In the genomic region with DNA sequence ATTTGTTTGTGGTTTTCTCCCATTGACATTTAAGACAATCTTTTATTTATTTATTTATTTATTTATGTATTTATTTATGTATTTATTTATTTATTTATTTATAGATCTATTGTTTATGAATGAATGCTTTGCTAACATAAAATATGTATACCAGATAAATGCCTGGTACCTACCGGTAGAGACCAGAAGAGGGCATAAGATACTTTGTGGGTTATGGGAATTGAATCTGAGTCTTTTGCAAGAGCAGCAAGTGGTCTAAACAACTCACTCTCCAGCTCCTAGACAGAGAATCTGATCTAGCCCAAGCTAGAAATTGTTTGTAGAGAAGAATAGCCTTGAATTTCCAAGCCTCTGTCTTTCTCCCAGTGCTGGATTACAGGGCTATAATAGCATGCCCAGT, we compare ENCODE assay signal across 21 mouse cellular contexts. TPM values are rescaled to one million over a fixed set of nuclear protein-coding genes. Genes with fewer than 3 reads are reported as not detected.
DNase-seq lines count a peak whose midpoint lies in the region; ATAC-seq and TF ChIP-seq lines count a peak whose summit lies in the region.
"Had no signal": no experiment of that assay in that cellular context is flagged by ENCODE, and none has a peak within 500 bp of the region (broad histone marks: within the 10 kb centered on the region; RNA-seq: fewer than 3 reads in every experiment).

No protein-coding gene starts in this region.

- H3K36me3 ChIP-seq in forebrain, embryonic 14.5 days (ENCODE audit: control insufficient read depth, insufficient read depth, low read length), result no peaks in the 10 kb centered on the region
- H3K36me3 ChIP-seq in forebrain, embryonic 11.5 days (ENCODE audit: control insufficient read depth, insufficient read depth, low read length), result no peaks in the 10 kb centered on the region
- no peaks in the 10 kb centered on the region for H3K36me3 ChIP-seq in lung, postnatal 0 days (ENCODE audit: insufficient read depth, low read length)
- H3K36me3 ChIP-seq in MEL (ENCODE audit: control insufficient read depth in 1 of 2, insufficient read depth in 2 of 2, low read length in 2 of 2), result no peaks in the 10 kb centered on the region
- no peaks in the 10 kb centered on the region for H3K36me3 ChIP-seq in midbrain, embryonic 13.5 days
- H3K36me3 ChIP-seq: heart, embryonic 10.5 days; limb, embryonic 13.5 days; lung, embryonic 15.5 days; neural tube, embryonic 13.5 days had no signal

- peak; percentile 7 for TF ChIP-seq RAD21 in MEL (IDR thresholded peaks at IDR 0.05; ENCODE audit: low read depth, low read length)

- no peak for TF ChIP-seq EP300 in lung, postnatal 0 days (IDR thresholded peaks at IDR 0.05)
- TF ChIP-seq EP300 in MEL (IDR thresholded peaks at IDR 0.05; ENCODE audit: low read depth in 1 of 2, low read length in 2 of 2), result no peak

- no peaks in the 10 kb centered on the region for H3K4me1 ChIP-seq in forebrain, embryonic 14.5 days (ENCODE audit: control insufficient read depth, insufficient read depth, low read length)
- no peaks in the 10 kb centered on the region for H3K4me1 ChIP-seq in forebrain, embryonic 11.5 days (replicated peaks; ENCODE audit: control insufficient read depth, insufficient read depth, low read length)
- H3K4me1 ChIP-seq in lung, postnatal 0 days (ENCODE audit: insufficient read depth, low read depth, low read length), result no peaks in the 10 kb centered on the region
- no peaks in the 10 kb centered on the region for H3K4me1 ChIP-seq in MEL (ENCODE audit: control insufficient read depth in 1 of 2, insufficient read depth in 2 of 2, low read length in 2 of 2)
- no peaks in the 10 kb centered on the region for H3K4me1 ChIP-seq in midbrain, embryonic 13.5 days (replicated peaks)
- H3K4me1 ChIP-seq: heart, embryonic 10.5 days; limb, embryonic 13.5 days; lung, embryonic 15.5 days; neural tube, embryonic 13.5 days had no signal

- 32% methylated on average over 1 of the region's 1 CpGs for WGBS in forebrain, embryonic 14.5 days
- 40% methylated on average over 1 of the region's 1 CpGs for WGBS in forebrain, embryonic 11.5 days
- WGBS in lung, postnatal 0 days, result 27% methylated on average over 1 of the region's 1 CpGs
- WGBS in midbrain, embryonic 13.5 days, result 41% methylated on average over 1 of the region's 1 CpGs

- H3K4me3 ChIP-seq in forebrain, embryonic 14.5 days (ENCODE audit: low read depth, low read length), result no peak overlapping the region
- no peak overlapping the region for H3K4me3 ChIP-seq in forebrain, embryonic 11.5 days (ENCODE audit: low read depth, low read length)
- H3K4me3 ChIP-seq in lung, postnatal 0 days (ENCODE audit: low read depth, low read length), result no peak overlapping the region
- H3K4me3 ChIP-seq in MEL (ENCODE audit: control insufficient read depth in 1 of 2, insufficient read depth in 1 of 2, low read depth in 2 of 2, low read length in 2 of 2), result no peak overlapping the region
- no peak overlapping the region for H3K4me3 ChIP-seq in midbrain, embryonic 13.5 days (replicated peaks)
- H3K4me3 ChIP-seq: heart, embryonic 10.5 days; limb, embryonic 13.5 days; lung, embryonic 15.5 days; neural tube, embryonic 13.5 days had no signal

- no peak for TF ChIP-seq POLR2A in MEL (IDR thresholded peaks at IDR 0.05; ENCODE audit: control insufficient read depth in 1 of 2, insufficient read depth in 1 of 2, low read depth in 1 of 2, low read length in 2 of 2, poor library complexity in 1 of 2)

- no peak for TF ChIP-seq CTCF in lung, postnatal 0 days (IDR thresholded peaks at IDR 0.05)
- TF ChIP-seq CTCF in MEL (IDR thresholded peaks at IDR 0.05 in 2 of 3, conservative IDR thresholded peaks at IDR 0.05 in 1 of 3; ENCODE audit: control insufficient read depth in 1 of 3, insufficient read depth in 1 of 3, low read depth in 2 of 3, low read length in 3 of 3, poor library complexity in 1 of 3, severe bottlenecking in 1 of 3), result peak in 2 of 3 experiments; percentile 5 to 32; a peak in 2 of 6 replicates

- H3K9ac ChIP-seq in forebrain, embryonic 14.5 days (ENCODE audit: low read length), result no peak overlapping the region
- H3K9ac ChIP-seq in forebrain, embryonic 11.5 days (ENCODE audit: low read length), result no peak overlapping the region
- no peak overlapping the region for H3K9ac ChIP-seq in lung, postnatal 0 days (replicated peaks; ENCODE audit: low read depth)
- no peak overlapping the region for H3K9ac ChIP-seq in MEL (ENCODE audit: control insufficient read depth, low read depth, low read length, poor library complexity, severe bottlenecking)
- H3K9ac ChIP-seq in midbrain, embryonic 13.5 days (replicated peaks), result no peak overlapping the region
- H3K9ac ChIP-seq: forebrain, postnatal 0 days; limb, embryonic 13.5 days; lung, embryonic 15.5 days; neural tube, embryonic 13.5 days had no signal

- ATAC-seq in forebrain, embryonic 14.5 days, result no peak
- ATAC-seq in forebrain, embryonic 11.5 days (replicated peaks; ENCODE audit: low FRiP score), result no peak
- no peak for ATAC-seq in lung, postnatal 0 days
- 0 out of 2 replicates have a peak, but pooled peaks have one; percentile 41 for ATAC-seq in megakaryocyte progenitor cell, adult 5-6 weeks (replicated peaks; ENCODE audit: poor library complexity)
- no peak for ATAC-seq in midbrain, embryonic 13.5 days
- ATAC-seq: forebrain, postnatal 0 days had no signal

- H3K9me3 ChIP-seq in forebrain, embryonic 14.5 days (replicated peaks; ENCODE audit: control insufficient read depth, low read length), result no peaks in the 10 kb centered on the region
- no peaks in the 10 kb centered on the region for H3K9me3 ChIP-seq in forebrain, embryonic 11.5 days (ENCODE audit: control insufficient read depth, low read length)
- no peaks in the 10 kb centered on the region for H3K9me3 ChIP-seq in lung, postnatal 0 days (ENCODE audit: low read length)
- H3K9me3 ChIP-seq in MEL (replicated peaks; ENCODE audit: insufficient read depth, low read length), result no peaks in the 10 kb centered on the region
- H3K9me3 ChIP-seq in midbrain, embryonic 13.5 days, result no peaks in the 10 kb centered on the region
- H3K9me3 ChIP-seq: heart, embryonic 10.5 days; limb, embryonic 13.5 days; lung, embryonic 15.5 days; neural tube, embryonic 13.5 days had no signal

- no peaks in the 10 kb centered on the region for H3K27me3 ChIP-seq in forebrain, embryonic 14.5 days (replicated peaks; ENCODE audit: control insufficient read depth, insufficient read depth, low read length)
- no peaks in the 10 kb centered on the region for H3K27me3 ChIP-seq in forebrain, embryonic 11.5 days (ENCODE audit: control insufficient read depth, insufficient read depth, low read length)
- H3K27me3 ChIP-seq in lung, postnatal 0 days (replicated peaks; ENCODE audit: insufficient read depth, low read length), result no peaks in the 10 kb centered on the region
- H3K27me3 ChIP-seq in MEL (ENCODE audit: control insufficient read depth in 1 of 2, insufficient read depth in 2 of 2, low read length in 2 of 2), result no peaks in the 10 kb centered on the region; a peak in 3 of 4 replicates
- H3K27me3 ChIP-seq in midbrain, embryonic 13.5 days, result no peaks in the 10 kb centered on the region
- H3K27me3 ChIP-seq: limb, embryonic 13.5 days; lung, embryonic 15.5 days; neural tube, embryonic 13.5 days had no signal

- no peaks in the 10 kb centered on the region for H3K79me2 ChIP-seq in MEL (ENCODE audit: control insufficient read depth, insufficient read depth, low read length, poor library complexity)

- no peak overlapping the region for H3K27ac ChIP-seq in forebrain, embryonic 14.5 days (ENCODE audit: low read depth, low read length)
- H3K27ac ChIP-seq in forebrain, embryonic 11.5 days (ENCODE audit: low read depth, low read length), result no peak overlapping the region
- no peak overlapping the region for H3K27ac ChIP-seq in lung, postnatal 0 days (ENCODE audit: low read length)
- H3K27ac ChIP-seq in MEL (ENCODE audit: control insufficient read depth, low read depth, low read length), result no peak overlapping the region
- no peak overlapping the region for H3K27ac ChIP-seq in midbrain, embryonic 13.5 days
- H3K27ac ChIP-seq: heart, embryonic 10.5 days; limb, embryonic 13.5 days; lung, embryonic 15.5 days; neural tube, embryonic 13.5 days had no signal

- DNase-seq in forebrain, embryonic 14.5 days (ENCODE audit: low spot score), result peak; percentile 15
- no peak for DNase-seq in forebrain, embryonic 11.5 days (ENCODE audit: low spot score)
- peak; percentile 27 for DNase-seq in lung, postnatal 0 days (ENCODE audit: low spot score)
- no peak for DNase-seq in lung, postnatal 14 days
- no peak for DNase-seq in MEL (ENCODE audit: low read depth, low spot score)
- no peak for DNase-seq in adrenal gland, adult 8-10 months
- DNase-seq: cerebellum, adult 11-12 months; forebrain, postnatal 0 days; gastrocnemius, postnatal 10 days; kidney, adult 11 months had no signal

- H3K4me2 ChIP-seq in forebrain, embryonic 14.5 days (ENCODE audit: low read length), result no peak overlapping the region
- no peak overlapping the region for H3K4me2 ChIP-seq in forebrain, embryonic 11.5 days (ENCODE audit: low read depth, low read length, severe bottlenecking)
- H3K4me2 ChIP-seq in lung, postnatal 0 days (replicated peaks; ENCODE audit: low read depth, low read length), result no peak overlapping the region
- H3K4me2 ChIP-seq in midbrain, embryonic 13.5 days (replicated peaks), result no peak overlapping the region
- H3K4me2 ChIP-seq: limb, embryonic 13.5 days; lung, embryonic 15.5 days; midbrain, embryonic 11.5 days; neural tube, embryonic 13.5 days had no signal

RNA-seq across cellular contexts. Expression of a gene that starts 2.8 kb away (rescaled TPM):
- not detected in 2 replicates for polyA plus RNA-seq in forebrain, embryonic 14.5 days (2014; fragmentation: Nextera tagmentation; extraction: Ambion mirVana)
- polyA plus RNA-seq in forebrain, embryonic 11.5 days (2014; fragmentation: Nextera tagmentation; extraction: Ambion mirVana), result not detected in 2 replicates
- polyA plus RNA-seq in lung, postnatal 0 days (2015; fragmentation: Nextera tagmentation; extraction: Ambion mirVana), result not detected in 2 replicates
- not detected in 2 replicates for total RNA-seq in MEL (2012; rRNA removed)
- polyA plus RNA-seq in MEL (2012; ENCODE audit: insufficient read depth in 1 of 2, insufficient read length in 2 of 2, low read depth in 1 of 2, low replicate concordance in 2 of 2, missing spikeins in 1 of 2), result not detected
- not detected in 2 replicates for total RNA-seq in megakaryocyte progenitor cell, adult 5-6 weeks (2015)
- not detected in 2 replicates for total RNA-seq in megakaryocyte progenitor cell, adult 5-6 weeks (2017)
- total RNA-seq in adrenal gland, adult 8-10 months (2022), result not detected
- not detected in 2 replicates for polyA plus RNA-seq in midbrain, embryonic 13.5 days (2015; fragmentation: Nextera tagmentation; extraction: Ambion mirVana)
- total RNA-seq: forebrain, postnatal 0 days; gastrocnemius, postnatal 10 days; hematopoietic stem cell, adult 5-6 weeks; left cerebral cortex, adult 18-20 months had no signal
- polyA plus RNA-seq: C2C12; heart, embryonic 10.5 days; limb, embryonic 13.5 days; midbrain, embryonic 11.5 days; neural tube, embryonic 13.5 days; spleen, adult 2 months had no signal

RNA-seq across cellular contexts. Expression of a gene that starts 10.8 kb away (rescaled TPM):
- not detected in 2 replicates for polyA plus RNA-seq in forebrain, embryonic 14.5 days (2014; fragmentation: Nextera tagmentation; extraction: Ambion mirVana)
- polyA plus RNA-seq in forebrain, embryonic 11.5 days (2014; fragmentation: Nextera tagmentation; extraction: Ambion mirVana), result not detected in 2 replicates
- not detected in 2 replicates for polyA plus RNA-seq in lung, postnatal 0 days (2015; fragmentation: Nextera tagmentation; extraction: Ambion mirVana)
- total RNA-seq in MEL (2012; rRNA removed), result 0.04 TPM in 1 of 2 replicates, not detected in the other
- under 1 TPM in 1 of 2 experiments, not detected in 1; 0.04 TPM for polyA plus RNA-seq in MEL (2012; ENCODE audit: insufficient read depth in 1 of 2, insufficient read length in 2 of 2, low read depth in 1 of 2, low replicate concordance in 2 of 2, missing spikeins in 1 of 2)
- not detected in 2 replicates for total RNA-seq in megakaryocyte progenitor cell, adult 5-6 weeks (2015)
- not detected in 2 replicates for total RNA-seq in megakaryocyte progenitor cell, adult 5-6 weeks (2017)
- 1 to 10 TPM in 3 of 4 experiments, under 1 TPM in 1; 0.42 to 6.1 (median 3.3) TPM for total RNA-seq in adrenal gland, adult 8-10 months (2022)
- not detected in 2 replicates for polyA plus RNA-seq in midbrain, embryonic 13.5 days (2015; fragmentation: Nextera tagmentation; extraction: Ambion mirVana)
- total RNA-seq: gastrocnemius, postnatal 10 days; hematopoietic stem cell, adult 5-6 weeks had no signal
- polyA plus RNA-seq: C2C12; heart, embryonic 10.5 days; limb, embryonic 13.5 days; lung, embryonic 15.5 days; midbrain, embryonic 11.5 days; neural tube, embryonic 13.5 days had no signal

RNA-seq across cellular contexts. Expression of a gene that starts 31.3 kb away (rescaled TPM):
- polyA plus RNA-seq in forebrain, embryonic 14.5 days (2014; fragmentation: Nextera tagmentation; extraction: Ambion mirVana), result 1.1 and 2.1 TPM in 2 replicates
- polyA plus RNA-seq in forebrain, embryonic 11.5 days (2014; fragmentation: Nextera tagmentation; extraction: Ambion mirVana), result 7.4 and 8.4 TPM in 2 replicates
- 3.5 and 3.6 TPM in 2 replicates for polyA plus RNA-seq in lung, postnatal 0 days (2015; fragmentation: Nextera tagmentation; extraction: Ambion mirVana)
- 20.6 and 30.2 TPM in 2 replicates for total RNA-seq in MEL (2012; rRNA removed)
- polyA plus RNA-seq in MEL (2012; ENCODE audit: insufficient read depth in 1 of 2, insufficient read length in 2 of 2, low read depth in 1 of 2, low replicate concordance in 2 of 2, missing spikeins in 1 of 2), result 10 to 100 TPM in 1 of 2 experiments, not detected in 1; 30.4 TPM
- 0.24 and 1.8 TPM in 2 replicates for total RNA-seq in megakaryocyte progenitor cell, adult 5-6 weeks (2015)
- total RNA-seq in megakaryocyte progenitor cell, adult 5-6 weeks (2017), result 1.1 and 2.3 TPM in 2 replicates
- total RNA-seq in adrenal gland, adult 8-10 months (2022), result under 1 TPM in 1 of 4 experiments, not detected in 3; 0.17 TPM
- 1.2 and 2.0 TPM in 2 replicates for polyA plus RNA-seq in midbrain, embryonic 13.5 days (2015; fragmentation: Nextera tagmentation; extraction: Ambion mirVana)
- total RNA-seq: forebrain, postnatal 0 days; left cerebral cortex, adult 18-20 months had no signal
- polyA plus RNA-seq: C2C12 had no signal

RNA-seq across cellular contexts. Expression of a gene that starts 33.7 kb away (rescaled TPM):
- 0.48 and 0.49 TPM in 2 replicates for polyA plus RNA-seq in forebrain, embryonic 14.5 days (2014; fragmentation: Nextera tagmentation; extraction: Ambion mirVana)
- 0.20 and 0.35 TPM in 2 replicates for polyA plus RNA-seq in forebrain, embryonic 11.5 days (2014; fragmentation: Nextera tagmentation; extraction: Ambion mirVana)
- 0.10 and 0.14 TPM in 2 replicates for polyA plus RNA-seq in lung, postnatal 0 days (2015; fragmentation: Nextera tagmentation; extraction: Ambion mirVana)
- not detected in 2 replicates for total RNA-seq in MEL (2012; rRNA removed)
- polyA plus RNA-seq in MEL (2012; ENCODE audit: insufficient read depth in 1 of 2, insufficient read length in 2 of 2, low read depth in 1 of 2, low replicate concordance in 2 of 2, missing spikeins in 1 of 2), result under 1 TPM in 1 of 2 experiments, not detected in 1; 0.07 TPM
- not detected in 2 replicates for total RNA-seq in megakaryocyte progenitor cell, adult 5-6 weeks (2015)
- not detected in 2 replicates for total RNA-seq in megakaryocyte progenitor cell, adult 5-6 weeks (2017)
- total RNA-seq in adrenal gland, adult 8-10 months (2022), result under 1 TPM in 1 of 4 experiments, not detected in 3; 0.24 TPM
- 0.22 and 0.58 TPM in 2 replicates for polyA plus RNA-seq in midbrain, embryonic 13.5 days (2015; fragmentation: Nextera tagmentation; extraction: Ambion mirVana)
- total RNA-seq: gastrocnemius, postnatal 10 days; hematopoietic stem cell, adult 5-6 weeks; left cerebral cortex, adult 18-20 months had no signal
- polyA plus RNA-seq: heart, embryonic 10.5 days had no signal

RNA-seq across cellular contexts. Expression of a gene that starts 42.0 kb away (rescaled TPM):
- 0.24 and 0.75 TPM in 2 replicates for polyA plus RNA-seq in forebrain, embryonic 14.5 days (2014; fragmentation: Nextera tagmentation; extraction: Ambion mirVana)
- polyA plus RNA-seq in forebrain, embryonic 11.5 days (2014; fragmentation: Nextera tagmentation; extraction: Ambion mirVana), result 0.33 and 0.44 TPM in 2 replicates
- 13.4 and 13.5 TPM in 2 replicates for polyA plus RNA-seq in lung, postnatal 0 days (2015; fragmentation: Nextera tagmentation; extraction: Ambion mirVana)
- not detected in 2 replicates for total RNA-seq in MEL (2012; rRNA removed)
- polyA plus RNA-seq in MEL (2012; ENCODE audit: insufficient read depth in 1 of 2, insufficient read length in 2 of 2, low read depth in 1 of 2, low replicate concordance in 2 of 2, missing spikeins in 1 of 2), result under 1 TPM in 1 of 2 experiments, not detected in 1; 0.18 TPM
- total RNA-seq in megakaryocyte progenitor cell, adult 5-6 weeks (2015), result not detected in 2 replicates
- not detected in 2 replicates for total RNA-seq in megakaryocyte progenitor cell, adult 5-6 weeks (2017)
- under 1 TPM in 3 of 4 experiments, not detected in 1; 0.15 to 0.51 (median 0.17) TPM for total RNA-seq in adrenal gland, adult 8-10 months (2022)
- polyA plus RNA-seq in midbrain, embryonic 13.5 days (2015; fragmentation: Nextera tagmentation; extraction: Ambion mirVana), result 0.63 and 0.70 TPM in 2 replicates
- total RNA-seq: hematopoietic stem cell, adult 5-6 weeks had no signal
- polyA plus RNA-seq: heart, embryonic 10.5 days had no signal

Comparison
In these comparisons a context has a peak if more than half of its experiments do, and no peak if none do; other contexts are left out.
1. DNase-seq: peak in forebrain, embryonic 14.5 days (single experiment) and lung, postnatal 0 days (single experiment); none in forebrain, embryonic 11.5 days (single experiment), lung, postnatal 14 days (single experiment), MEL (single experiment) and adrenal gland, adult 8-10 months (single experiment).